Mouse (Mus musculus) liver, embryonic 15.5 days (tissue): ENCODE data around the gene C1galt1. TPM values are rescaled to one million over a fixed set of nuclear protein-coding genes. Genes with fewer than 3 reads are reported as not detected.

Experiments
- ATAC-seq: fragments of 200-750 bp; cut with Nextera tagmentation; 2 replicates; pipeline ENCODE4 v1.8.0; 2017; ENCODE audit warnings: moderate number of reproducible peaks, mild to moderate bottlenecking, moderate library complexity; ENCODE audit not compliant: insufficient read depth
- H3K27ac ChIP-seq: fragments of 300-500 bp; sonication (generic); replicated peaks from 2 replicates; pipeline ENCODE4 v1.5.1; 2015; ENCODE audit warnings: mild to moderate bottlenecking, inconsistent platforms
- H3K27me3 ChIP-seq: fragments of 300-500 bp; sonication (generic); 2 replicates; pipeline ENCODE4 v1.6.1; 2015; ENCODE audit warnings: mild to moderate bottlenecking, inconsistent platforms
- H3K36me3 ChIP-seq: fragments of 300-500 bp; sonication (generic); replicated peaks from 2 replicates; pipeline ENCODE4 v1.6.1; 2015; ENCODE audit warnings: moderate library complexity, mild to moderate bottlenecking, inconsistent platforms
- H3K4me1 ChIP-seq: fragments of 300-500 bp; sonication (generic); replicated peaks from 2 replicates; pipeline ENCODE4 v1.6.1; 2015; ENCODE audit warnings: inconsistent platforms
- H3K4me2 ChIP-seq: fragments of 300-500 bp; sonication (generic); 2 replicates; pipeline ENCODE4 v1.6.1; 2015; ENCODE audit warnings: moderate library complexity, mild to moderate bottlenecking, inconsistent platforms
- H3K4me3 ChIP-seq: fragments of 300-500 bp; sonication (generic); replicated peaks from 2 replicates; pipeline ENCODE4 v1.5.1; 2015; ENCODE audit warnings: mild to moderate bottlenecking, inconsistent platforms
- H3K9ac ChIP-seq: fragments of 300-500 bp; sonication (generic); 2 replicates; pipeline ENCODE4 v1.6.1; 2015; ENCODE audit warnings: moderate library complexity, mild to moderate bottlenecking, inconsistent platforms
- H3K9me3 ChIP-seq: fragments of 300-500 bp; sonication (generic); replicated peaks from 2 replicates; pipeline ENCODE4 v1.6.1; 2016; ENCODE audit warnings: inconsistent platforms
- WGBS: fragments of 180-500 bp; shearing (Covaris S2); methylation state at CpG from one replicate; pipeline ENCODE4 v1.1.7; 2015; ENCODE audit warnings: mixed read lengths; ENCODE audit not compliant: insufficient replicate concordance; 5-methylcytosine and 5-hydroxymethylcytosine counted together
- polyA plus RNA-seq: library from polyadenylated mRNA; unstranded; fragments of >200 nt; fragmentation: Nextera tagmentation; extraction: Ambion mirVana; gene quantifications from 2 replicates; pipeline ENCODE4 v1.2.1, GENCODE M21; 2015

C1galt1 gene
- 3.5 and 4.1 TPM in 2 replicates for polyA plus RNA-seq

DNA sequence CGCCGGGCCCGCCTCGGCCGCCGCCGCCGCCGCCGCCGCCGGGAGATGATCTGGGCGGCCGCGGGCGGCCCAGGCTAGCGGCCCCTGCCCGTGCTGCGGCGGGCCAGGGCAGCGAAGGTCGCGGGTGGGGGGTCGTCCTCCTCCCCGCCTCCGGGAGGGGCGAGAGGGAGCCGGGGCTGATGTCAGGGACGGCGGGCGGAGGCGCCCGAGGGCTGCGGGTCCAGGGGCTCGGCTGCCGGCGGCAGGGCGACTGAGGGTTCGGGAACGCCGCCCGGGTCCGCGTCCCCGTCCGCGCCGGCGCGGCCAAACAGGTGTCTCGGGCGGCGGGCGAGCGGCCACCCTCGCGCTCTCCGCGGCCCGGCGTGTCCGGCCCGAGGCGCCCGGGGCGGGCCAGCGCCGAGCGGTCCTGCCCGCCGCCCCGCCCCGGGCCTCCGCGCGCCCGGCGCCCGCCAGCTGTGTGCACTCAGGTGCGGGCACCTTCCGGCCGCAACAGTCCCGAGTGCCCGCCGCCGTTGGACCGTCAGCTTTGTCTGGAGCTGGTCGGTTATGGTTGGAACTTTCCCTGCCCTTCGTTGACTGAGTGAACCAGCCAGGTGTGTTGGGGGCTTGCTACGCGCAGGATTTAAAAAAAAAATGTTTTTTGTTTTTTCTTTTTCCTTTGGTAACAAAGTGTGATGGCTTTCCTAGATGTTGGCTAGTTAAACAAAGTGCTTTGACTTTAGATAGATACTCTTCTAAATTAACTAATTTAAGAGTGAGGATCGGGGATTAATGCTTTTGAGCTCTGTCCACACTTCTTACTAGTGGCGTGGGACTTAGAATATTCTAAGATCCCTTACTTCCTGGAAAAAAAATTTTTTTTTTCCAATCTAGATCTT lies at the start of gene C1galt1:
C1galt1 (plus strand) TSS at position 41 of the 878 bp plus-strand sequence.
- ATAC-seq = peak; percentile 89
- H3K9ac ChIP-seq = peak within 1 kb of the TSS; percentile 98
- H3K4me1 ChIP-seq = peaks cover 36% of the 10 kb centered on the region
- peak within 1 kb of the TSS; percentile 95 for H3K27ac ChIP-seq
- peak within 1 kb of the TSS; percentile 92 for H3K4me3 ChIP-seq
- H3K36me3 ChIP-seq = no peaks in the 10 kb centered on the region
- H3K9me3 ChIP-seq = no peaks in the 10 kb centered on the region
- no peaks in the 10 kb centered on the region for H3K27me3 ChIP-seq
- H3K4me2 ChIP-seq = peak within 1 kb of the TSS; percentile 73
- WGBS = under 1% methylated on average over 36 of the region's 93 CpGs

DNA sequence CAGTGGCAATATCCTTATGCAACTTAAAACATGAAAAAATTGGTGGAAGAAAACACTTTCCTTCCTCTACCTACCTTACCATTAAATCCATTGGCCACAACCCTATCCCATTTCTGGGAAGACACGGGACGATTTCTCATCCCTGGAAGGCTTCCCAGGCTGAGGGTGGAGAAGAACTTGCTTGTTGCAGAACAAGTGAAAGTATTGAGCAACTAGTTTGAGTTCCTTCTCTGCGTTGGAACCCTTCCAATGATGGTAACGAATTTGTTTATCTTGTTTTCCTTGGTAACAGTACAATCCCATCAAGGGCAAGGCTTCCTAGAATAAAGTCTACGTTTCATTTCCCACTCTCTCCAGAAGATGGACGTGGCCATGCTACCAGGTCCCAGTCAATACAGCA lies 44.7 kb upstream of the C1galt1 start:
- H3K9ac ChIP-seq = no peak overlapping the region
- H3K36me3 ChIP-seq = no peaks in the 10 kb centered on the region
- no peak overlapping the region for H3K27ac ChIP-seq
- H3K27me3 ChIP-seq = peaks cover 5% of the 10 kb centered on the region; the same call in 1 of the 2 replicates
- H3K4me2 ChIP-seq = no peak overlapping the region
- no peaks in the 10 kb centered on the region for H3K9me3 ChIP-seq
- no peak overlapping the region for H3K4me3 ChIP-seq
- 0 out of 2 replicates have a peak, but pooled peaks cover 2% of the 10 kb centered on the region for H3K4me1 ChIP-seq
- ATAC-seq = no peak
- WGBS = 58% methylated on average over 6 of the region's 6 CpGs

DNA sequence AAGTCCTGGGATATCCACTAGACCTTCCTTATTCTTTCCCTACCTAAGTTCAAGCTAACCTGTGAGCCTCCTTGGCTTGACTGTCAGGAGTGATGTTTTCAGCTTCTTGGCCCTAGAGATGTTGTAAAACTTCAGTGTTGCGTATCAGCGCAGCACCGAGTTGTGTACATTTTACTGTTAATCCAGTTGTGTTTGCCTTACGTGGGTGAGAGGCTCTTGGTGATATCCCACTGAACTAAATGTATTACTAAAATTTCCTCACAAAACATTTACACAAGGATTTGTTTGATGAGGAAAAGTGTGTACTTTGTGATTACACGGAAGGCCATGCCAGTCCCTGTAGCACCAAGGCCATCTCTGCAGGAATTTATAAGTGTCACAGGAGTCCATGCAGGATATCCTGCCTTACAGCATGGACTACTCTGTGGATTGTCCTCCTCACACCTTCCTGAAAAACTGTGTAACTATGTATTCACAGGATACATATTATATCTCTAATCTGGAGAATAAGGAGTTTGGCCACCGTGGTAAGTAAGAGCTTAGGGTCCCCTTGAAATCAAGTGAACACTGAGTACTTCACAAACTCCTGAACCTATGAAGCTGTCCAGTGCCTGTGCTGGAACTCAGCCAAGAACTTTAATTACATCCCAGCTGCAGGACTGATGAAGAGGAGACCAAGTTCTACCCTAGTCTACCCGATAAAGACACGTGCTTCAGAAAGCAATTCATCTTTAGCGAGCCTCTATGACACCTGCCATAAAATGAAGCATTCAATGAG lies 40.7 kb upstream of the C1galt1 start:
- ATAC-seq = no peak
- WGBS = 69% methylated on average over 9 of the region's 9 CpGs

DNA sequence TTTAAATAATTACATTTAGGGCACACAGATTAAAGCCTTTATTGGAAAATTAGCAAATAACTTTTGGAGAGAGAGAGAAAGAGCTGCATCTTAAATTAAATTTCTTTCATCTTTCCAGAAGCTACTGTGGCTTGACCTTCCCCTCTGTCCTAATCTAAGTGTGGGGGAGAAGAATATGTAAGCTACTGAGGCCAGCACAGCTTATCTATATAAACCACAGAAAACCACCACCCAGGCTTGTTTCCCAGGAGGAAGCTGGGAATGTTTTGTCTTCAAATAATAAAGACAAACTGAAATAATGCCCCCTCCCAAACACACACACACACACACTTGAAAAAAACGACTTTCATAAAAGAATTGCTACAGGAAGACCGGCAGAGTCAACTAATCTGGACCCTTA lies 30.5 kb upstream of the C1galt1 start:
- no peak overlapping the region for H3K9ac ChIP-seq
- no peak overlapping the region for H3K27ac ChIP-seq
- no peak overlapping the region for H3K4me2 ChIP-seq
- no peak for ATAC-seq
- H3K4me3 ChIP-seq = no peak overlapping the region
- H3K9me3 ChIP-seq = no peaks in the 10 kb centered on the region
- 6% methylated on average over 2 of the region's 2 CpGs for WGBS
- H3K27me3 ChIP-seq = no peaks in the 10 kb centered on the region
- H3K4me1 ChIP-seq = 0 out of 2 replicates have a peak, but pooled peaks cover 8% of the 10 kb centered on the region
- no peaks in the 10 kb centered on the region for H3K36me3 ChIP-seq

More for the DNA sequence above, 40.7 kb upstream of the C1galt1 start:
- peaks cover 4% of the 10 kb centered on the region; the same call in 1 of the 2 replicates for H3K27me3 ChIP-seq
- H3K4me2 ChIP-seq = no peak overlapping the region
- no peak overlapping the region for H3K4me3 ChIP-seq
- no peak overlapping the region for H3K27ac ChIP-seq
- H3K9me3 ChIP-seq = no peaks in the 10 kb centered on the region
- no peaks in the 10 kb centered on the region for H3K36me3 ChIP-seq
- no peaks in the 10 kb centered on the region for H3K4me1 ChIP-seq
- H3K9ac ChIP-seq = no peak overlapping the region

DNA sequence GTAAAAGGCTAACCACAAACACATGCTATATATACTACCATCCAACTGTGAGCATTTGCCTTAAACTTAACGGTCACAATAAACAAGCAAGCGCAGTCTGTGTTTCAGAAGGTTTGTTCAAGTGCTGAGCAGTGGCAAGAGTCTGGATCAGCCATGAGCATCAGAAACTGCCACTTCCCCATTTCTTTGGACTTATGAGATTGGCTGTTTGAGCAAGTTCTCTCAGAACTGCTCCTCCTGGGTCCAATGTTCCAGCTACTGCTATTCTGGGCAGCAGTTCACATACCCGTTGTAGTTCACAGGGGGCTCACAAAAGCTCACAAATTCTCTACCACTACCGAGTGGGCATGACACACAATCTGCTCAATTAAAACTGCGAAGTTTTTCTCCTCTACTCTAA lies 28.4 kb upstream of the C1galt1 start:
- WGBS = 67% methylated on average over 5 of the region's 5 CpGs

DNA sequence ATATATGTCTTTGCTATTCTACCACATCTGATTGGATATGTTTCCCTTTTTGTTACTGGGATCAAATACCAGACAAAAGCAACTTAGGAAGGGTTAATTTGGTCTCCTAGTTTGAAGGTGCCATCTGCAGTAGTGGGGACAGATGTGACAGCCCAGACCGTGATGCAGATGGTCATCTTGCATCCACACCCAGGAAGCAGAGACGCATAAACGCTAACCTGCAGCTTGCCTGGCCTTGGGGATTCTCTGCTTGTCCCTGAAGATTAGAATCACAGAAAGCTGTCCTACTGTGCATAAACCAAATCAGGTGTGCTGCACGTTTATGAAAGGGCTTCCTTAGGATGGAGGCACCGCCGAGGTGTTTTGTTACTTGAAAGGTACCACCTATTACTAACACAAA lies 22.0 kb upstream of the C1galt1 start:
- Histone ChIP-seq H3K9ac (no peak overlapping the region), H3K27ac (no peak overlapping the region), H3K36me3 (no peaks in the 10 kb centered on the region), H3K4me2 (no peak overlapping the region), H3K9me3 (no peaks in the 10 kb centered on the region), H3K4me3 (no peak overlapping the region), H3K4me1 (no peaks in the 10 kb centered on the region), H3K27me3 (no peaks in the 10 kb centered on the region)
- no peak for ATAC-seq
- 57% methylated on average over 6 of the region's 6 CpGs for WGBS

More for the DNA sequence above, 28.4 kb upstream of the C1galt1 start:
- H3K9ac ChIP-seq = no peak overlapping the region
- H3K27ac ChIP-seq = no peak overlapping the region
- no peaks in the 10 kb centered on the region for H3K27me3 ChIP-seq
- ATAC-seq = no peak
- 0 out of 2 replicates have a peak, but pooled peaks cover 8% of the 10 kb centered on the region for H3K4me1 ChIP-seq
- no peak overlapping the region for H3K4me3 ChIP-seq
- no peaks in the 10 kb centered on the region for H3K9me3 ChIP-seq
- H3K4me2 ChIP-seq = no peak overlapping the region
- H3K36me3 ChIP-seq = no peaks in the 10 kb centered on the region

DNA sequence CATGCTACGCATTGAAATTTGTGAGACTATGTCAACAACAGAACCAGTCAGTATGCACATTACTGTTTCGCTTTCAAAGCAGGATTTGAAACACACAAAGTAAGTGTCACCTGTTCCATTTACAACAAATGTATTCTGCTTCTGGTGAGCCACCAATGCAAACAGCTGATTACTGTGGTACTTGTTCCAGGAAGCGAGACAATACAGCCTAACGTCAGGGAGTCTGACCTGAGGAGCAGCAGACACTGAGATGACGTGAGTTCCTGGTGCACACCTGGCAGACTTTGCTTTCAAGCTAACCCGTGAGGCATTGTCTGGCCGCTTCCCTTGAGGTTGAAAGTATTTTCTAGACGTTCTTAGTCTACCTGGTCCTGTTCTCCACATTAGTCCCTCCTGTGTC lies 13.8 kb upstream of the C1galt1 start:
- Histone ChIP-seq H3K4me1 (no peaks in the 10 kb centered on the region), H3K4me2 (no peak overlapping the region), H3K4me3 (no peak overlapping the region), H3K27me3 (no peaks in the 10 kb centered on the region; the same call in 1 of the 2 replicates), H3K9ac (no peak overlapping the region), H3K9me3 (no peaks in the 10 kb centered on the region), H3K36me3 (no peaks in the 10 kb centered on the region), H3K27ac (no peak overlapping the region)
- 62% methylated on average over 8 of the region's 8 CpGs for WGBS
- no peak for ATAC-seq

DNA sequence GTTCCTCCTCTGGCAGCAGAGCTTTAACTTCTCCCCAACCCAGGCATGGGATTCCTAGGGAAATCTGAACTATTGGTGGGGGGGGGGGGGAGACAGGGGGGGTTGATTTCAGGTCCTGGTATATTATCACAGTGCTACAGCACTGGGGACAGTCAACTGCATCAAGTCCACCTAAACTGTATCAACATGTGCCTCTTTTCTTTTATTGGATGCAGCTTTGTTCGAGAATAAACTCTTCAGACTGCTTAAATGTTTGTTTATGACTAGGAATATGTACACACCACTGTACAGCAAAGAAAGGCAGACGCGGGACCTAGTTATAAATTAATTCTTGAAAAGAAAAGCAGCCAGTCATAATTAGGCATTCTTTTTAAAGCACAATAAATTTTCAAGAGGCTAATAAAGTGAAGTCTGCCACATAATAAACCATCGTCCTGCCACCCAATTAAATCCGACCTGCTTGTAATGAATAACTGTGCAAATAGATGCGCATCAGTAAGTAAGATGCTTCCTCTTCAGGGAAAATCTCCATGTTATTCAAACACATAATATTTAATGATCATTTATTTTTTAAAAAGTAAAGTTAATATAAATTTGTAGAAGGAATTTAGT lies 12.0 kb upstream of the C1galt1 start:
- Histone ChIP-seq H3K4me2 (no peak overlapping the region), H3K27me3 (no peaks in the 10 kb centered on the region; the same call in 1 of the 2 replicates), H3K27ac (no peak overlapping the region), H3K9ac (no peak overlapping the region), H3K4me1 (no peaks in the 10 kb centered on the region), H3K36me3 (no peaks in the 10 kb centered on the region), H3K4me3 (no peak overlapping the region), H3K9me3 (no peaks in the 10 kb centered on the region)
- 69% methylated on average over 6 of the region's 6 CpGs for WGBS
- no peak for ATAC-seq

DNA sequence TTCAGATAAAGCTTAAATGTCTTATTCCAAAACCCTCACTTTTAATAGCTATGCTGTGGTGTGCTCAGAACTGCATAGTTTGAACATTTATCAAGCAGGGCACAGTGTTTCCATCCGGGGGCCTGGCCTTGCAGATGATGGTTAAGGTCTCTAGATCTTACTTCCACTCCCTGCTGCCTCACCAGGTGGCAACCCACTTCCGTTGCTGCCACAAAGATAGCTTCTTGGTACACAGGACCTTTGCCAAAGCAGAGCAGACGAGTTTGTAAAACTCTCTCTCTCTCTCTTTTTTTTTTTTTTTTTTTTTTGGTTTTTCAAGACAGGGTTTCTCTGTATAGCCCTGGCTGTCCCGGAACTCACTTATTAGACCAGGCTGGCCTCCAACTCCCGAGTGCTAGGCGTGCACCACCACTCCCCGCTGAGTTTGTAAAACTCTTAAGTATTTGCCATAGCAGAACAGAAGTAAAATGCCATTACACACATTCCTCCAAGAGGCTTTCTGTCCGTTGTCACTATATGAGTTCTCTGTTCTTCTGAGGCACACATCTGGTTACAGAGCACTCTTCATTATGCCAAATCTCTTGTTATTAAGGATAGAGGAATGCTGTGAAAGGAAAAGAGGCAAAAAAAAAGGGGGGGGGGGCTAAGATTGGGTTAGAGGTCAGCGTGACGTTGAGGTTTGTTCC lies 773 bp upstream of the C1galt1 start:
- ATAC-seq = no peak
- no peaks in the 10 kb centered on the region for H3K36me3 ChIP-seq
- peak overlapping the region; percentile 73 for H3K4me2 ChIP-seq
- H3K27ac ChIP-seq = peak overlapping the region; percentile 95; the same call in 1 of the 2 replicates
- H3K27me3 ChIP-seq = no peaks in the 10 kb centered on the region
- peaks cover 28% of the 10 kb centered on the region for H3K4me1 ChIP-seq
- peak overlapping the region; percentile 45; the same call in 1 of the 2 replicates for H3K9ac ChIP-seq
- peak overlapping the region; percentile 92 for H3K4me3 ChIP-seq
- no peaks in the 10 kb centered on the region for H3K9me3 ChIP-seq
- WGBS = 50% methylated on average over 10 of the region's 10 CpGs

DNA sequence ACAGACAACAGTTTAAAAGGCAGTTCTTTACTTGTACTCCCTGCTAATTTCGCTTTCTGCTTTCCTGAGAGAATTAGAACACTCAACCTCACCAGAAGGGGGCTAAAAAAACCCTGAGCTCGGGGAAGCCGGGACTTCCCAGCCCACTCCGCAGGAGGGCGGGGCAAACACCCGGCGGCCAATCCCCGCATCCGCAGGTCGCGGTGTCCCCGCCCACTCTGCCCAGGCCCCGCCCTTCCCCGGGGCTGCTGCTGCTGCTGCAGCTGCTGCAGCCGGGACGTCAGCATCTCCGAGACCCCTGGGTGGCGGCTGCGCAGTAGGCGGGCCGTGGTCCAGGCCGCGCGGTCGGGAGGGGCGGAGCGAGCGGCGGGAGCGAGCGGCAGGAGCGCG lies 235 bp upstream of the C1galt1 start:
- no peaks in the 10 kb centered on the region for H3K36me3 ChIP-seq
- H3K4me1 ChIP-seq = peaks cover 31% of the 10 kb centered on the region
- ATAC-seq = peak; percentile 96
- H3K9me3 ChIP-seq = no peaks in the 10 kb centered on the region
- H3K4me3 ChIP-seq = peak overlapping the region; percentile 92
- H3K9ac ChIP-seq = peak overlapping the region; percentile 98
- peak overlapping the region; percentile 95 for H3K27ac ChIP-seq
- peak overlapping the region; percentile 73 for H3K4me2 ChIP-seq
- no peaks in the 10 kb centered on the region for H3K27me3 ChIP-seq
- WGBS = under 1% methylated on average over 31 of the region's 33 CpGs
